Mouse (Mus musculus) megakaryocyte, adult 5-6 weeks (primary cell): ENCODE data around the gene Adgrd1. TPM values are rescaled to one million over a fixed set of nuclear protein-coding genes. Genes with fewer than 3 reads are reported as not detected.

ENCODE experiments used
- ATAC-seq: 2 replicates; pipeline ENCODE4 v1.8.0; 2016; ENCODE audit warnings: mild to moderate bottlenecking, inconsistent platforms; ENCODE audit not compliant: poor library complexity, severe bottlenecking
- total RNA-seq, 2 experiments: library from RNA; stranded (forward) in 1 of 2; stranded (reverse) in 1 of 2; fragments of 153-499, 151-499 nt in 1 of 2; fragments of 221-1000, 200-1000 nt in 1 of 2; gene quantifications; 2 replicates each; pipeline versions ENCODE4 v1.2.3 to v1.2.4; 2015 to 2017

The Adgrd1 gene
- total RNA-seq, 2 experiments from 2014 or later: not detected

- no peak for ATAC-seq
Measured at GRCm38 (mm10) chr5:129092345-129093065, 4.0 kb upstream of the Adgrd1 start.

GRCm38 (mm10) chr5:129093158-129093557, 3.4 kb upstream of the Adgrd1 start:
- ATAC-seq: no peak

GRCm38 (mm10) chr5:129094236-129094635, 2.3 kb upstream of the Adgrd1 start:
- no peak for ATAC-seq

- no peak for ATAC-seq
Measured at GRCm38 (mm10) chr5:129104043-129104442, 7.5 kb downstream of the Adgrd1 start.

GRCm38 (mm10) chr5:129111729-129112128, 15.2 kb downstream of the Adgrd1 start:
- ATAC-seq: no peak

- ATAC-seq: no peak
Measured at GRCm38 (mm10) chr5:129113741-129114476, 17.4 kb downstream of the Adgrd1 start.

GRCm38 (mm10) chr5:129116299-129116698, 19.7 kb downstream of the Adgrd1 start:
- ATAC-seq: no peak

GRCm38 (mm10) chr5:129117593-129118113, 21.1 kb downstream of the Adgrd1 start:
- ATAC-seq: no peak

GRCm38 (mm10) chr5:129118523-129118922, 22.0 kb downstream of the Adgrd1 start:
- ATAC-seq: no peak

GRCm38 (mm10) chr5:129119146-129119545, 22.6 kb downstream of the Adgrd1 start:
- no peak for ATAC-seq

- ATAC-seq: no peak
Measured at GRCm38 (mm10) chr5:129121654-129122285, 25.2 kb downstream of the Adgrd1 start.

- ATAC-seq: no peak
Measured at GRCm38 (mm10) chr5:129122491-129122890, 25.9 kb downstream of the Adgrd1 start.

GRCm38 (mm10) chr5:129124070-129124828, 27.7 kb downstream of the Adgrd1 start:
- no peak for ATAC-seq

GRCm38 (mm10) chr5:129128310-129128709, 31.8 kb downstream of the Adgrd1 start:
- ATAC-seq: peak; percentile 49; the same call in 1 of the 2 replicates

- ATAC-seq: no peak
Measured at GRCm38 (mm10) chr5:129130301-129130700, 33.8 kb downstream of the Adgrd1 start.

GRCm38 (mm10) chr5:129137405-129137804, 40.9 kb downstream of the Adgrd1 start:
- no peak for ATAC-seq

- no peak for ATAC-seq
Measured at GRCm38 (mm10) chr5:129138576-129138975, 42.0 kb downstream of the Adgrd1 start.

GRCm38 (mm10) chr5:129142801-129143200, 46.3 kb downstream of the Adgrd1 start:
- ATAC-seq: no peak

GRCm38 (mm10) chr5:129145307-129145935, 48.9 kb downstream of the Adgrd1 start:
- ATAC-seq: no peak

- ATAC-seq: no peak
Measured at GRCm38 (mm10) chr5:129146892-129147509, 50.5 kb downstream of the Adgrd1 start.
